ENCODE assay signal across 8 mouse cellular contexts in genomic region chr8:11632406-11632805, GRCm38 (mm10). TPM values are rescaled to one million over a fixed set of nuclear protein-coding genes. Genes with fewer than 3 reads are reported as not detected.
A peak's percentile ranks its signal among the peaks of the same experiment; 100 is the strongest.
DNase-seq lines count a peak whose midpoint lies in the region; ATAC-seq lines count a peak whose summit lies in the region.

No protein-coding gene starts in this region.

- ATAC-seq in cerebellum, adult (ENCODE audit: insufficient number of reproducible peaks, low FRiP score, low TSS enrichment): no peak
- no peak for ATAC-seq in heart, embryonic 12.5 days (ENCODE audit: insufficient number of reproducible peaks, low FRiP score)
- ATAC-seq in neural tube, embryonic 13.5 days (ENCODE audit: low read depth): no peak

- peak overlapping the region; percentile 73 for H3K27ac ChIP-seq in heart, embryonic 12.5 days (ENCODE audit: poor library complexity, severe bottlenecking)
- H3K27ac ChIP-seq in neural tube, embryonic 13.5 days (replicated peaks): peak overlapping the region; percentile 33; the same call in 1 of the 2 replicates

- DNase-seq in cerebellum, adult 9-11 months: peak; percentile 34
- peak; percentile 91 for DNase-seq in adrenal gland, adult 8-10 months
- DNase-seq in kidney, postnatal 14 days: peak; percentile 82
- DNase-seq in frontal cortex, adult 2 months (ENCODE audit: extremely low spot score in 1 of 2, low spot score in 1 of 2): no peak
- DNase-seq in left cerebral cortex, adult 8-10 months (ENCODE audit: low spot score in 2 of 2): no peak

- peak overlapping the region; percentile 88 for H3K4me2 ChIP-seq in heart, embryonic 12.5 days
- peak overlapping the region; percentile 76 for H3K4me2 ChIP-seq in neural tube, embryonic 13.5 days

- peaks cover 39% of the 10 kb centered on the region for H3K36me3 ChIP-seq in heart, embryonic 12.5 days
- peaks cover 44% of the 10 kb centered on the region for H3K36me3 ChIP-seq in neural tube, embryonic 13.5 days

- no peaks in the 10 kb centered on the region for H3K9me3 ChIP-seq in heart, embryonic 12.5 days (replicated peaks)
- H3K9me3 ChIP-seq in neural tube, embryonic 13.5 days: no peaks in the 10 kb centered on the region

- H3K9ac ChIP-seq in heart, embryonic 12.5 days: peak overlapping the region; percentile 10; the same call in 1 of the 2 replicates
- 0 out of 2 replicates have a peak overlapping the region, but pooled peaks have one; percentile 43 for H3K9ac ChIP-seq in neural tube, embryonic 13.5 days

- H3K27me3 ChIP-seq in heart, embryonic 12.5 days (replicated peaks): no peaks in the 10 kb centered on the region
- no peaks in the 10 kb centered on the region for H3K27me3 ChIP-seq in neural tube, embryonic 13.5 days

- H3K4me1 ChIP-seq in heart, embryonic 12.5 days (replicated peaks): peaks cover 50% of the 10 kb centered on the region
- peaks cover 43% of the 10 kb centered on the region for H3K4me1 ChIP-seq in neural tube, embryonic 13.5 days (replicated peaks)

- H3K4me3 ChIP-seq in heart, embryonic 12.5 days: no peak overlapping the region; the same call in 1 of the 2 replicates
- H3K4me3 ChIP-seq in neural tube, embryonic 13.5 days: no peak overlapping the region

- 7% methylated on average over 2 of the region's 2 CpGs for WGBS in heart, embryonic 12.5 days
- WGBS in neural tube, embryonic 13.5 days: 26% methylated on average over 2 of the region's 2 CpGs

RNA-seq across cellular contexts. Expression of gene Ankrd10, which starts 3.2 kb away (rescaled TPM):
- 10 to 100 TPM; 50.9 to 93.7 (median 66.6) TPM for total RNA-seq in adrenal gland, adult 8-10 months (2022)
- polyA plus RNA-seq in heart, embryonic 12.5 days (2016; fragmentation: Nextera tagmentation; extraction: Ambion mirVana): 70.6 and 71.7 TPM in 2 replicates
- 79.2 and 81.6 TPM in 2 replicates for polyA plus RNA-seq in neural tube, embryonic 13.5 days (2015; fragmentation: Nextera tagmentation; extraction: Ambion mirVana)
- 79.1 and 85.9 TPM in 2 replicates for polyA plus RNA-seq in frontal cortex, adult 2 months (2012; rRNA removed)
- 10 to 100 TPM; 37.3 to 49.1 (median 43.7) TPM for total RNA-seq in left cerebral cortex, adult 8-10 months (2022)

Comparison
In these comparisons a context has a peak if more than half of its experiments do, and no peak if none do; other contexts are left out.
1. DNase-seq: peak in cerebellum, adult 9-11 months (single experiment), adrenal gland, adult 8-10 months (single experiment) and kidney, postnatal 14 days (single experiment); none in frontal cortex, adult 2 months (0 of 2) and left cerebral cortex, adult 8-10 months (0 of 2).